Mouse (Mus musculus): ENCODE data around the gene Hspb7.

Hspb7 gene

DNA sequence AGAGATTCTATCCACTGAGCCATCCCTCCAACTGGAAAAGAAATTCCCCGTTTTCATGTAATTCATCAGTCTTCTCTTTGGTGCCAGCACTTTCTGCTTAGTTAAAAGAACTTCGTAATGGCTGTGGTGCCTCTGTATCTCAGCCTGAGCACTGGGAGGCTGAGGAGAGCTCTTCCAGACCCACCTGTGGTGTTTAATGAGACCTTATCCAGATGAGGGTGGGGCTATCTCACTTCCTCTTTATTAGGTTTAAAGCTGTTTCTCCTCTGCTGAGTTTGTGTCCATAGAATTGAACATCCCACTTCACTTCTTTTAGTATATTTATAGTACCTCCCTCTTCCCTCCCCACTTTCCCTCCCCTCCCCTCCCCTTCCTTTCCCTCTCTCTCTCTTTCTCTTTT, 30.7 kb downstream of the Hspb7 start:
- DNase-seq: no peak

DNA sequence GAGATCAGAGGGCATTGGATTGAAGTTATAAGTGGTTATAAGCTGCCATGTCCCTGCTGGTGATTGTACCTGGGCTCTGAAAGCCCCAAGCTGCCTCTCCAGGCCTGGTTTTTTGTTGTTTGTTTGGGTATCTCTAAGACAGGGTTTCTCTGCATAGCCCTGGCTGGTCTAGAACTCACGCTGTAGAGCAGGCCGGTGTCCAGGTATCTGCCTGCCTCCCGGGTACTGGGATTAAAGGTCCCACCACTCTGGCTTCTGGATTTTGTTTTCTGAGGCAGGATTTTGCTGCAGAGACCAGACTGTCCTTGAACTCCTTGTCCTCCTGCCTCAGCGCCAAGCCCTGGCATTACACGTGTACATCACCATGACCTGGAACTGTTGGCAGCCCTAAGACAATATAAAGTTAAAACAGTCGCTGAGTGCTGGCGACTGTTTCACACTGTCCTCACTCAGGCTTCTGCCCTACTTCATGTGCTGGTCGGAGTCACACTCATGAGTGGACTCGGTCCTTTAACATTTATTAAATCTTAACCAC, 31.4 kb downstream of the Hspb7 start:
- DNase-seq: no peak

DNA sequence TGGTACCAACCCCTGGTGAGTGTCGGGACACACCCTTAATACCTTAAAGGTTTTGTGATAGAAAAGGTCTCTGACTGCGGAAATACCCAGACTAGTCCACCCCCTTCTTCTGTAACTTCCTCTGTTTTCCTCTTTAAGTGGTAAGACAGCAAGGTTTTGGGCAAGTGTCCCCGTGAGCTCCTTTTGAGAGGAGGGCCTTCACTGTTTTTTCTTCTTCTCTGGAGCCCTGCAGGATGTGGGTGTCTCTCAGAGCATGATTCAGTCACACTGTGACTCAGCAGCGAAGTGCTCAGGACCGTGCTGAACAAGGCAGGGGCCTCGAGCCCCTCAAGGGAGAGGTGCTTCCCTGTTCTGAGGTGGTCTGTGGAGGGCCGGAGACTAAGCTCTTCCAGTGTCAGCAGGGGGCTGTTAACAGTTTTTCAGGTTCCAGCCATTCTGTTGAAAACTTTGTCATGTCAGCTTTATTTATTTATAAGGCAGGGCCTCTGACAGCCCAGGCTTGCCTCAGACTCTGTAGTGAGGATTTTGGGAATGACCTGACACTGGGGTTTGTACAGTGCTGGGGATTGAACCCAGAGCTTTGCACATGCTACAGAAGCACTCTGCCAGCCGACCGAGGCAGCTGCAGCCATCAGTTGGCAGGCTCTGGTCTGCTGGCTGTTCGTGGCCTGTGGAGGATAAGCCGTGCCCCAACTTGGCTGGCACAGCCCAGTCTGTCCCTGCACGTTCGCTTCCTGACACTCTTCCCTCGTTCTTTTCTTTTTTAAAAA, 34.2 kb downstream of the Hspb7 start:
- no peak for DNase-seq

DNA sequence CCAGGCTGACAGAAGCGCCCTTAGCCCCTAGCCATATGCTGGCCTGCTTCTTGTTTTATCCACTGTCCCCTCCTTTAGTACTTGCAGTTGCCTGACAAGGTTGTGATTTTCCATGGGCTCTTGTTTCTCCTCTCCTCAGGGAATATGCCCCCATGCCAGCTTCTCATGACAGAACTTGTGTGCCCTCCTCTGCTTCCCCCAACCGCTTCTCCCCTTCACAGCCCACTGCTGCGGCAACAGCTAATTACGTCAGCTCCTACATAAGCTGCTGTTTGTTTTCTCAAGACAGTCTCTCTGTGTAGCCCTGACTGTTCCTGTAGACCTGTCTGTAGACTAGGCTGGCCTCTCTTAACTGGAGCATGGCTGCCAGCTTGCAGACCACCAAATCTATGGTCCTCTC, 34.9 kb downstream of the Hspb7 start:
- DNase-seq: no peak

DNA sequence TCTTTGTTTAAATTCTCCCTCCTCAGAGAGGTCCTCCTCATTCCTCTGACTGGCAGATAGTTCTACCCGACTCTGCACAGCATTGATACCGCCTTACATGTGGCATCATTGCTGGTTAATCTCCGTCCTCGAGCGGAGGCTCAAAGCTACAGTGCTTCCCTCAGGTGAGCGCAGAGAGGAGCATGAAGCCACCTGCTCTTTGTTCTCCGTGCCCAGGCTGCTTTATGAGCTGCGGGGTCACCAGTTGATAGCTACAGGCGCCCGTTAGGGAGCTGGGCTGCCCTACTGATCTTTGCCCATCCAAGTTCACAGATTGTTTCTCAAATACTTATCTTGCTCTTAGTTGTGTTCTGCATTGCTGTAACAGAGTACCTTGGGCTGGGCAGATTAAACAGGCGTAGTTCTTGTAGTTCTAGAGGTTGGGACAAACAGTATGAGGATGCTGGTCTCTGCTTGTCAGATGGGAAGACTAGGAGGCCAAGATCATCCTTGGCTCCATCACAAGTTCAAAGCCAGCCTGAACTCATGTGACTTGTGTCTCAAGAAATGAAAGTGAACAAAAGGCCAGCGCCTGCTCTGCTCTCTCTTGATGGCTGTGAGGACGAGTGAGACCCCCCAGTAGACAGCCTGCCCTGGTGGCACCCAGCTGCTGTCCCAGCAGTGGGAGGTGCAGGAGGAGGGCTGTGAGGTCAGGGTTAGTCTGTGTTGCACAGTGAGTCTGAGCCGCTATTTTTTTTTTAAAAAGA, 35.8 kb downstream of the Hspb7 start:
- no peak for DNase-seq

DNA sequence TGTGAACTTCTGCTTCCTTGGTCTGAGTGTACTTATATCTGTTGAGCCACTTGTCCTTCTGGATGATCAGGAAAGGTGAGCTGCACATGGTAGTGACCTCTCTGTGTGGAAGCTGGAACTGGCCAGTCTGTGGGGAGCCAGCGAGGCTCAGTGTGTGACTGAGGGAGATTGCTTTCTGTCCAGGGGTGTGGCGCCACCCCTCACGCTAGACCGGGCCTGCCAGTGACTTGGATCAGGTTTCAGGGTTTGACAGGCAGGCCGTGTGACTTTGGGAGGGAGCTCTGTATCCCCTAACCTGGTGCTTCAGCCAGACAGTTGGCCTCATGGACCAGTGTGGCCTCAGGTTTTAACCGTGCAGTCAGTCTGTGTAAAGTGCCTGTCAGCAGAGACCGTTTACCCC, 37.7 kb downstream of the Hspb7 start:
- no peak for DNase-seq

DNA sequence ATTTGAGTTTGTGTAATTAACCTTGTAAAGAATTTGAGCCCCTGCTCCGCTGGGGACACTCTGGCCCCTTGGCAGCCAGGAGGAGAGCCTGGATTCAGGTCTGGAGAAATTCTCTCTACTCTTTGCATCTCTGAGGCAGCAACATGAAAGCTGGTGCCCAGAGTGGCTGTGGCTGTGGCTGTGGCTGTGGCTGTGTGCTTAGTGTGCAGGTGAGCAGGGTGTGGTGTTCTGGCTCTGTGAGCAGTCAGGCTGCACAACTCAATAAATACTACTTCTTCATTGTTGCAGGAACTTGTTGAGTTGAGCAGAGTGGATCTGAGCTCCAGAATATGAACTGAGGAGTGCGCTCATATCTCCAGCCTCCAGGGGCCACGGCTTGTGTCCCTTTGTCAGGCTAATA, 38.3 kb downstream of the Hspb7 start:
- DNase-seq: no peak

DNA sequence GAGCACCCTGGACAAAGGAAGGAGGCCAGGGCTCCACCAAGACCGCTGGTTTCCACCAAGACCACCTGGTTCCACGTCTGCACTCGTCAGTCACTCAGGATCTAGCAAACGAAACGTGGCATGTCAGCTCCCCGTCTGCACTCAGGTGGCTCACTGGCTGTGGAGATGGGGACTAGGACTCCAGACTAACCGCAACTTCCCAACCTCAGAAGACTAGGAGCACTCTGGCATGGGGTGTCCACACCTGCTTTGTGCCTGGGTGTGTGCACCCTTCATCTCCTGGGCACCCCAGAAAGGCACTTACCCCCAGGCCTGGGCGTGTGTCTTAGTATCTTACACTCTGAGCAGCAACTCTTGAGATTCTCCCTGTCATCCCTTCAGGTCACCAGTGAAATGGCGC, 39.2 kb downstream of the Hspb7 start:
- no peak for DNase-seq

DNA sequence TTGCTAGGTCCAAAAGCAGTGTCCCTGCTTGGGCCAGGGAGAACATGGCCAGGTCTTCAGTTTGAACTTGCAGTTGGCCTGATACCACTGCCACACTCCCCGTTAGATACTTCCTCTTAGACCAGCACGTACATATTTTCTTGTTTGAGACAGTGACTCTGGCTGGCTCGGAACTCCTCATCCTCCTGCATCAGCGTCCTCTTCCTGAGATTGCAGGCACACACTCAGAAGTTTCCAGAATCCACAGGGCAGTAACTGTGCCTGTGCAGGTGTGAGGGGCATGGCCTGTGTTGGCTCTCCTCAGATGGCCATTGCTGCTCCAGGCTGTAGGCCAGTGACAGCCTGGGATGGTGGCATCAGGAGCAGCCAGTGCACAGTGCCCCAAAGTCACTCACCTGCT, 39.9 kb downstream of the Hspb7 start:
- DNase-seq: no peak

DNA sequence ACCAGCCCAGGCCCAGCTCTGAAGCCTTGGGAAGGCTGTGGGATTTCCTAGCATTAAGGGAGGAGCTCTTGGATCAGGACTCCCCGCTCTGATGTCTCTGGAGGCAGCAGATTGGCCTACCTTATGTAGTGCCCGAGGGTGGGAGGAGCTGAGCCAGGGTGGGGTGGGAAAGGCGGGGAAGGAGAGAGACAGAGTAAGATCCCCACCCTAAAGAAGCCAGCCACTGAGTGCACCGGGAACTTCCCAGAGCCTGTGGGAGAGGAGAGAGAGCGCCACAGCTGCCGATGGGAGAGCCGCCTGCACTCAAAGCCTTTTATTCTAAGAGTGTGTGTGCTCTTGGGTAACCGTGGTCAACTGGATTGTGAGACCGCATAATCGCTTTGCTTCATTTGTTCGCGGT, 40.5 kb downstream of the Hspb7 start:
- no peak for DNase-seq

DNA sequence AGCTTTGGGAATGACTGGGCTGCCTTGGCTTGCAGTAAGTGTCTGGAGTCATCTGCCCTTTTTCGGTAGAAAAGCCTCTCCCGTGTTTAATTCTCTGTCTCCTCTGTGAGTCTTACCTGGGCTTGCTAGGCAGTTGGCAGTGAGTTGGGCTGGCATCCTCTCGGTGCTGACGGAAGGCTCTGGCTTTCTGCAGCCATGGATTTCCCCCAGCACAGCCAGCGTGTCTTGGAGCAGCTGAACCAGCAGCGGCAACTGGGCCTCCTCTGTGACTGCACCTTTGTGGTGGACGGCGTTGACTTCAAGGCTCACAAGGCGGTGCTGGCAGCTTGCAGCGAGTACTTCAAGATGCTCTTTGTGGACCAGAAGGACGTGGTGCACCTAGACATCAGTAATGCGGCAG, 41.0 kb downstream of the Hspb7 start:
- DNase-seq: no peak

DNA sequence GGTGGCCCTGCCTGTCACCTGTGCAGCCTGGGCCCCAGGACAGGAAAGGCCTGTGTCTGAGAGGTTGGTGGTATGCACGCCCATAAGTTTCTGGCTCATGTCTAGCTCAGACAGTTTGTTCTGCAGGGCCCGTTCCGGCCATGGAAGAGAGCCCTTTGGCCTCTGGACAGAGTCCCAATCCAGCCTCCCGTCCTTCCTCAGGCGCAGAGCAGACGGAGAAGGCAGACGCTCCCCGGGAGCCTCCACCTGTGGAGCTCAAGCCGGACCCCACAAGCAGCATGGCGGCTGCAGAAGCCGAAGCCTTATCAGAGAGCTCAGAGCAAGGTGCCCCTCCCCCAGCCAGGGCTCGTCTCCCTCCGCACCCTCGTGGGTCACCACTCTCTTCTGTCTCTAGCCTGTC, 42.9 kb downstream of the Hspb7 start:
- DNase-seq: peak; percentile 69

DNA sequence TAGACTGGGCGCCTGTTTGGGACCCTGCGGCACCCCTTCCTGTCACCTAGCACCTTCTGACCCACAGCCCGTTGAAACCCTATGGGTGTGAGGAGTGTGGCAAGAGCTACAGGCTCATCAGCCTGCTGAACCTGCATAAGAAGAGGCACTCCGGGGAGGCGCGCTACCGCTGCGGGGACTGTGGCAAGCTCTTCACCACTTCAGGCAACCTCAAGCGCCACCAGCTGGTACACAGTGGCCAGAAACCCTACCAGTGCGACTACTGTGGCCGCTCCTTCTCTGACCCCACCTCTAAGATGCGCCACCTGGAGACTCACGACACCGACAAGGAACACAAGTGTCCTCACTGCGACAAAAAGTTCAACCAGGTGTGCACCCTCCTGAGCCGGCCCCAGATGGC, 44.1 kb downstream of the Hspb7 start:
- DNase-seq: no peak

DNA sequence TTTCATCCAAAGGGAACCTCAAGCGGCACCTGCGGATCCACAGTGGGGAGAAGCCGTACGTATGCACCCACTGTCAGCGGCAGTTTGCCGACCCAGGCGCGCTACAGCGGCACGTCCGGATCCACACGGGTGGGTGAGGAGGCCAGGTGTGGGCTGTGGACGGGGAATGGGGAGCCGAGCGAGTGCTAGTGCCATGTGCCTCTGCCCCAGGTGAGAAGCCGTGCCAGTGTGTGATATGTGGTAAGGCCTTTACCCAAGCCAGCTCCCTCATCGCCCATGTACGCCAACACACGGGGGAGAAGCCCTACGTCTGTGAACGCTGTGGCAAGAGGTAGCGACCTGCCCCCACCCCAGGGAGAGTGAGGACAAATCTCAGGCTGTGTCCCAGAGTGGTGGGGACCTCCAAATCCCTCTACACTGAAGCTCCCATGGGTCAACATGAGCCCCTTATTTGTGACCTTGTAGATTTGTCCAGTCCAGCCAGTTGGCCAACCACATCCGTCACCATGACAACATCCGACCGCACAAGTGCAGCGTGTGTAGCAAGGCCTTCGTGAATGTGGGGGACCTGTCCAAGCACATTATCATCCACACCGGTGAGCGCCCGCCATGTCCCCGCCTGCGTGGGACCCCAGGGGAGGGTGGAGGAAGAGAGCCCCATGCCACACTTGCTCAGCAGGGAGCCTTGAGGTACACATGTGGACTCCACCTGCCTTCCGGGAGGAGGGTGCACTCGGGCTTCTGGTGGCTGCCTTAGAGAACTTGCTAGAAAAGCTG, 45.1 kb downstream of the Hspb7 start:
- no peak for DNase-seq

DNA sequence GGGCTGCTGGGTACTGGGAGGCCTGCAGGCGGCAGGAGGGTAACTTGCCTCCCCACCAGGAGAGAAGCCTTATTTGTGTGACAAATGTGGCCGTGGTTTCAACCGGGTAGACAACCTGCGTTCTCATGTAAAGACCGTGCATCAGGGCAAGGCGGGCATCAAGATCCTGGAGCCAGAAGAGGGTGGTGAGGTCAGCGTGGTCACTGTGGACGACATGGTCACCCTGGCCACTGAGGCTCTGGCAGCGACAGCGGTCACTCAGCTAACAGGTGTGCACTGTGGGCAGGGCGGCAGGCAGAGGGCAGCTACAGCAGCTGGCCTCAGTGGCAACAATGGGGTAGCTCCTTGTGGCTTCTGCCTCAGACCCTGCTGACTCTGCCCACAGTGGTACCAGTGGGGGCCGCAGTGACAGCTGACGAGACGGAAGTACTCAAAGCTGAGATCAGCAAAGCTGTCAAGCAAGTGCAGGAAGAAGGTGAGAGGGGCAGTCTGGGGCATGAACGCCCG, 45.8 kb downstream of the Hspb7 start:
- no peak for DNase-seq

DNA sequence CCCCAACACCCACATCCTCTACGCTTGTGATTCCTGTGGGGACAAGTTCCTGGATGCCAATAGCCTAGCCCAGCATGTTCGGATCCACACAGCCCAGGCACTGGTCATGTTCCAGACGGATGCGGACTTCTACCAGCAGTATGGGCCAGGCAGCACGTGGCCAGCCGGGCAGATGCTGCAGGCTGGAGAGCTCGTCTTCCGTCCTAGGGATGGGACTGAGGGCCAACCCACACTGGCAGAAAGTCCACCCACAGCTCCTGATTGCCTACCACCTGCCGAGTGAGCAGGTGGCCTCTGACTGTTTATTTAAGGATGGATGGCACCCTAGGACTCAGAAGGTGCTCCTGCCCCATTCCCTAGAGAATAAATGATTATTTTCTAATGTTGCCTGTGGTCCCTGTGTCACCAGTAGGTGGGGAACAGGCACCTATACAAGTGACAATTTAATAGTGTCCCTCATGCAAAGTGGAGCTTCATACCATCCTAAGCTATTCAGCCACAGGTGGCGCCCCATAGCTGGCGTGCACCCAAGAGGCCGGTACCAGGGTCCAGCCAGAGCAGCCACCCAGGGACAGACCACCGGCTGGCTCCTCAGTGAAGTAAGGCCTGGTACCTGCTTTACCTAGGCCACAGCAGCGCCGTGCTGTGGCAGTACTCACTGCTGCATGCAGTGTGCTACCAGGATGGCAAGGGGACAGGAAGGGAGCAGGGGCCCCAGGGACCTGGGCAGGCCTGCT, 46.4 kb downstream of the Hspb7 start:
- DNase-seq: no peak

DNA sequence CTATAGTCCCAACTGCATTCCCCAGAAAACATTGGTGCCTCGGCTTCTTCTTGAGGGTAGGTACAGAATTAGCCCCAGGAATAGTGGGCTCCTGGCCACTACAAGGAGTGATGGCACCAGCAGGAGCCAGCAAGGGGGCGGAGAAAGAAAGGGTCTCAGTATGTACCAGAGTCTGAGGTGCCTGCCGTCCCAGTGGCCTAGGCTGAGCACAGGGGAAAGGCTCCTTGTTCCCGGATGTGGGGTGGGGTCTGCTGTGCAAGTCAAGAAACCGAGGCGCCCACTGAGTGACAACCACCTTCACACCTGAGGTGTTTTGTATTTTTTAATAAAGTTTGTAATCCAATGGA, 47.0 kb downstream of the Hspb7 start:
- DNase-seq: no peak

DNA sequence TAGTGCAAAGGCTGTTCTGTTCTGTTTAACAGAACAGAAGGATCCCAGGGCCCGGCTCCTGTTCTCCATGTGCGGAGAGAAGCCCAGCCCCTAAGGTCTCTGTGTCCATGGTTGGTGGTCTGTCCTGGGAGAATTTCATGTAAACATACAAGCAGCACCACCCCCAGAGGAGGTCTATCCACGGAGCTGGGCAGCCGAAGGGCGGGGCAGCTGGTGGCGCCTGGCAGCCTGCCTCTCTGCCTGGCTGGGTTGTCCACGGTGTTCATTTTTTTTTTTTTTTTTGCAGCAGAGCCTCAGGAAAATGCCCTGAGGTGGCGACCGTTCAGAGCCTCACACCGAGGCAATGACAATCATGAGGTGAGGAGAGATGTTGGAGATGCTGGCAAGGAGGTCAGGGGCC, 48.0 kb downstream of the Hspb7 start:
- DNase-seq: no peak

DNA sequence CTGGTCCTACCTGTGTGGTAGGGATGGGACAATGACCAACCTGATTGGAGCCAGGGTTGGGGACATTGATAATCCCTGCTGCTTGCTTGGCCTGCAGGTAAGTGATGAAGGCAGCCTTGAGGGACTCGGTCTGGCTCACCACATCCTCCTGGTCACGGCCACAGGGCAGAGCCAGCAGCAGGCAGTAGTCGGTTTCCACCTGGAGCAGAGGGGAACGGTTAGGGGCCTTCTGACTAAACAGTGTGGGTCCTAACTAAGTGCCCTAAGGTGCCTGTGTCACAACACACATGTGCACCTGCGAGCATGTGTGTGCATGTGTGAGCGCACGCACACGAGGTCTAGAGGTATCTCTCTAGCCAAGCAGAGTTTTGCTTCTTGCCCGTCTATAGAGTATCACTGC, 48.8 kb downstream of the Hspb7 start:
- no peak for DNase-seq

DNA sequence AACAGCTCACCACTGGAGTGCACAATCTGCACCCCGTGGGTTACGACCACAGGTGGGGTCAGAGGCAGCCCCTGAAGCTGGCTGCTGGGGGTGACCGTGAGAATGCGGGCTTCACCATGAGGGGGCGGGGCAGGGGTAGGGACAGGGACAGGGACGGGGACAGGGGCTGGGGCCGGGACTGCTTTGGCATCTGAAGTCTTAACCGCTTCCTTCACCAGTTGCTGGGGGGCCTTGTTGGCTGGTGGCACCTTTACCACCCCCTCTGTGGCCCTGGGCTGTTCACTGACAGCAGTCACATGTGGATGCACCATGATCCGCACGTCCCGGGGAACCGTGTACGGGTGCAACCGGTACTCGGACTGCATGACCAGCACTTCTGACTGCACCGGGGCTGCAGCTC, 50.9 kb downstream of the Hspb7 start:
- DNase-seq: no peak

DNA sequence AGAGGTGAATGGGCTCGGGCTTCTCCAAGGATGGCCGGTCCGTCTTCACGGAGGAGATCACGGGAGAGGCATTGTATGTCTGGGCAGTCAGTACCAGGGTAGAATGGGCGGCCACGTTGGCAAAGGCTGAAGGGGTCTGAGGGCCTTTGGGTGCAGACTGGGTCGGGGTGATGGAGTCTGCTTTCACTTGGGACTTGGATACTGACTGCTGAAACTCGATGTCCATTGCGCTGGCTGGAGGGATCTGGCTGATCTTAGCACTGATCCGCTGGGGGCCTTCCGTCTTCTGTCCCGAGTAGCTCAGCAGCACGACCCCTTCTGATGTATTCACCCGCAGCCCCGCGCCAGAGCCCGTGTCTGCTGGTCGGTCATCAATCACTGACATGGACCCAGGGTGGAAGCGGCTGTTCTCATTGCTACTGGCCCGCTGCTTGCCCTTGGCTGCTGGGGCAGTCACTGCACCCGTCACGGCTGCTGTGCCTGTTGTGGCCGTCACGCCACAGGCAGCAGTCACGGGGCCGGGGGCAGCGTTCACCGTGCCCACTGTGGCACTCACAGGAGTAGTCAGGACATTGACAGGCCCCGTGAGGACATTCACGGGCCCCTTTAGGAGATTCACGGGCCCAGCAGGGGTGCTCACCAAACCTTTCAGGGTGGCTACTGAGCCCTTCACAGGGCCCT, 52.2 kb downstream of the Hspb7 start:
- no peak for DNase-seq

DNA sequence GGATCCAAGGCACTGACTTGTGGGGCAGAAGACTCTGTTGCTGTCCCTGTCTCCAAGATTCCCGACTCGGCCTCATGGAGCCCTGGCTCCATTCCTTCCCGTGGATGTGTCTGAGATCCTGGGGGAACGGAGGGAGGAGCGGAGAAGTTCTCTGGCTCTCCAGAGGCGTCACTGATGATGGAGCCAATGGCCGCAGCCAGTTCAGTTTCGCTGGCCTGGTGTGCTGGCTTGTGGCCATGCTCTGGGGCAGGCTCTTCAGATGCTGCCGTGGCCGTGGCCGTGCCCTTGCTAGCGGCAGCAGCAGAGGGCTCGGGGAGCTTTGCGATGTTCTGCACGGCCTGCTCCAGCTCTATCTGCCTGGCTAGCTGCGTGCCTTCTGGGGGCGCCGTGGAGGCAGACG, 53.9 kb downstream of the Hspb7 start:
- no peak for DNase-seq
